Mouse (Mus musculus): ENCODE data around the gene Trmt10b. TPM values are rescaled to one million over a fixed set of nuclear protein-coding genes. Genes with fewer than 3 reads are reported as not detected.
A peak's percentile ranks its signal among the peaks of the same experiment; 100 is the strongest.

Gene Trmt10b
- total RNA-seq, 2 experiments from 2014 or later: 12.7 to 15.8 TPM

DNA sequence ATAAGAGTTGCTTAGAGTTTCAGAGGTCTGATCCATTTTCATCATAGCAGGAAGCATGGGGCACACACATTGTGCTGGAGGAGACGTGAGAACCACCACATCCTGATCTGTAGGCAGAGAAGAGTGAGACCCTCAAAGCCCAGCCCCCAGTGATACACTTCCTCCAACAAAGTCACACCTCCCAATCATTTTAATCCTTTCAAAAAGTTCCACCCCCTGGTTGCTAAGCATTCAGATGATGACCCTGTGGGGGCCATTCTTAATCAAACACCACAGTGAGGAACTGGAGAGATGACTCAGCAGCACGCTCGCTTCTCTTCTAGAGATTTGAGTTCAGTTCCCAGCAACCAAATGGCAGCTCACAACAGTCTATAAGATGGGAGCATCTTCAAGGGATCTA, 35.5 kb downstream of the Trmt10b start:
- intact Hi-C loops (cut with DNase I): no loop called here
- DNase-seq (ENCODE audit: low spot score in 2 of 2): no peak

GRCm38 (mm10) chr4:45341226-45341625, 44.3 kb downstream of the Trmt10b start:
- DNase-seq (ENCODE audit: low spot score in 2 of 2): peak in 1 of 2 experiments; percentile 4
- intact Hi-C loops (cut with DNase I): loop anchor here (1.0 to 5.0 kb wide), 2 partner anchors 21 to 516 kb away; no protein-coding TSS in a partner anchor

DNA sequence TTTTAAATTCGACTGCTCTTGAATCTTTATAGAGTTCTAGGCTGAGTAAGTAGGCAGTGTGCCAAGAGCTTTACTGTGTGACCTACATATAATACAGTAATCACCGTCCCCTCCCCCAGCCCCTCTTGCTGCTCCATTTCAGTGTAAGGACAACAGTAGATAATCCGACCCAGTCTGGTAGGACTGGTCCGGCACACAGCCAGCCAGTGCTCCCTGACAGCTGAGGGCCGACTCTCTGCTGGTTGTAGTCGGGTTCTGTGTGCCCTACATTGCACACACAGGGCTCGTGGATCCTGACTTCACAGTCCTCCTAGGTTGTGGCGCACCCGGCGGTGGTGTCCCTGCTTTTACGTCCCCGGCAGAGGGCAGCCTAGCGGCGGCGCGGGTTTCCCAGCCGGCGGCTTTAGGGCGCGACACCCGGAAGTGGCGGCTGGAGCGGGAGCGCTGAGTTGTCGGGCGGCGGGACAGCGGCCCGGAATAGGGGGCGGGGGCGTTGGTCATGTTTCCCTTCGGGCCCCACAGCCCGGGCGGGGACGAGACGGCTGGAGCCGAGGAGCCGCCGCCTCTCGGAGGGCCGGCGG, 44.8 kb downstream of the Trmt10b start, which contains the start of gene Dcaf10:
Gene Dcaf10, plus strand, starts transcription at position 433 of the 581 bp plus-strand sequence.
- DNase-seq (ENCODE audit: low spot score in 2 of 2): peak; percentile 93
- intact Hi-C loops (cut with DNase I): loop anchor here (1.0 to 5.0 kb wide), 2 partner anchors 21 to 516 kb away; no protein-coding TSS in a partner anchor

DNA sequence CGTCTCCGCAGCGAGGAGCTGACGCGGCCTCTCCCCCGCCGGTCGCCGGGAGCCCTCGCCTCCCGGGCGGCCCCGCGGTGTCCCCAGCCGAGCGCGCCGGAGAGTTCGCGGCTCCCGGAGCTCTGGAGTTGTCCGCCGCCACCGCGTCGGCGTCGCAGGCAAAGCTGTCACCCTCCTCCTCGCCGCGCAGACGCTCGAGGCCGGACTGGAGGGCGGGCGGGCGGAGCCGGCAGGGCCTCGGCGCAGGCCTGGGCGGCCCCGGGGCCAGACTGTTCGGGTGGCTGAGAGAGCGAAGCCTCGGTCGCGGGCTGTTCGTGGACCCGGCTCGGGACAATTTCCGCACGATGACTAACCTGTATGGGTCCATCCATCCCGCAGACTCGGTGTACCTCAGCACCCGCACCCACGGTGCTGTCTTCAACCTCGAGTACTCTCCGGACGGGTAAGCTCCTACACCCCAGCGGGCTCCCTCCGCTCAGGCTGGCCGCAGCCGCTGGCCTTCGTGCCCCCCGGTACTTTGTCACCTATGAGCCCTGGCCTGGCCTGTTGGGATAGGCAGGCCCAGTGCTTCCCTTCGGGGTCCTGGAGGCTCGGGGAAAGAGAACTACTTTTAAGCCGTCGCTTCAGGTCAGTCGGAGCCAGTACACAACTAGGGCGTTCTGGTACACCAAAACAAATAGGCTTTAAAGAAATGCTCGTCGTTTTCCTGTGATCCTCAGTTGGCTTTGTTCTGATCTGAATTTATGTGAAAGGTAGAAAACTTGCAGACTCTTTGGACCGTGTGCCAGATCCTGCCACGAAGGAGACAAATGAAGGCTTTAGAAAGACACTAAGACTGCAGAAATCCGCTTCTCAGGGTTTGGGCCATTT, 45.6 kb downstream of the Trmt10b start, which contains the start of gene Exosc3:
Gene Exosc3, minus strand, starts transcription at position 447 of the 870 bp plus-strand sequence.
- intact Hi-C loops (cut with DNase I): loop anchor here (5.0 kb wide), 1 partner anchor 515 kb away; no protein-coding TSS in a partner anchor
- DNase-seq (ENCODE audit: low spot score in 2 of 2): peak; percentile 46 to 52

DNA sequence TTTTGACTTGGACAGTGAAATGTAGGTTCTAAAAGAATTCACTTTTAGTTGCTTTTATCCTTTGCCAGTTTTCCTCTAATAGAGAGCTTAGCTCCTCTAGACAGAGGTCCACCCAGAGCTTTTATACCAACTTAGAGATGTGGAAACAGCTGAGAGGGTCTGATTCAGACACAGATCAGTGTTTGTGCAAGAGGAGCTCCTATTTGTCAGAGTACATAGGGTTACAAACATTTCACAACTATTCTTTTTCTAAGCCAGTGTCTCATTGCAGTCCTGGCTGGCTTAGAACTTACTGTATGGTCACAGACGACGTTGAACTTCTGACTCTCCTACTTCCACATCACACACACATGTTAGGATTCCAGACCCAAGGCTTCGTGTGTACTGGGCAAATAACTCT, 59.7 kb downstream of the Trmt10b start:
- intact Hi-C loops (cut with DNase I): no loop called here
- DNase-seq (ENCODE audit: low spot score in 2 of 2): no peak

Other genes starting within 250 kb of the Trmt10b start
- gene Fbxo10, start 212.5 kb upstream of the Trmt10b start, total RNA-seq (2021): 10 to 100 TPM; 35.3 to 35.9 TPM
- 10 to 100 TPM; 65.5 to 75.5 TPM for gene Tomm5, start 189.0 kb upstream of the Trmt10b start, total RNA-seq (2021)
- 10 to 100 TPM; 12.2 to 12.8 TPM for gene Frmpd1, start 112.3 kb upstream of the Trmt10b start, total RNA-seq (2021)
- 10 to 100 TPM; 18.4 to 19.1 TPM for gene Dcaf10, start 45.0 kb downstream of the Trmt10b start, total RNA-seq (2021)
- 10 to 100 TPM; 14.9 to 16.9 TPM for gene Exosc3, start 45.6 kb downstream of the Trmt10b start, total RNA-seq (2021)
- 100 to 1,000 TPM; 118 to 120 TPM for gene Slc25a51, start 111.6 kb downstream of the Trmt10b start, total RNA-seq (2021)
- 10 to 100 TPM in 1 of 2 experiments, 1 to 10 TPM in 1; 9.0 to 11.8 TPM for gene Shb, start 235.3 kb downstream of the Trmt10b start, total RNA-seq (2021)